Mouse (Mus musculus) forelimb bud, embryonic 11.5 days (tissue): ENCODE measurements around the gene Alkbh4.

Experiments
- DNase-seq: peaks from one replicate; pipeline ENCODE4 v3.0.0-alpha.2; 2012; ENCODE audit warnings: low read depth, low spot score

The Alkbh4 gene

GRCm38 (mm10) chr5:136181197-136181596, 45.3 kb downstream of the Alkbh4 start:
- DNase-seq, result no peak

GRCm38 (mm10) chr5:136182049-136182448, 46.1 kb downstream of the Alkbh4 start:
- no peak for DNase-seq

GRCm38 (mm10) chr5:136182830-136183229, 46.9 kb downstream of the Alkbh4 start:
- no peak for DNase-seq

GRCm38 (mm10) chr5:136183766-136184165, 47.8 kb downstream of the Alkbh4 start:
- DNase-seq, result no peak

- no peak for DNase-seq
These were observed 50.8 kb downstream of the Alkbh4 start for GRCm38 (mm10) chr5:136186723-136187122.
